Mouse (Mus musculus): ENCODE data around the gene Plekha1. TPM values are rescaled to one million over a fixed set of nuclear protein-coding genes. Genes with fewer than 3 reads are reported as not detected.

Plekha1 gene
- total RNA-seq, 1 experiment from 2014 or later: 25.6 TPM

GRCm38 (mm10) chr7:130918260-130918659 is 52.7 kb downstream of the Plekha1 start:
- no peak for DNase-seq

- DNase-seq: peak; percentile 81
These were observed 57.6 kb downstream of the Plekha1 start for GRCm38 (mm10) chr7:130922981-130923731.

GRCm38 (mm10) chr7:130930401-130930800 is 64.8 kb downstream of the Plekha1 start:
- DNase-seq: no peak

- DNase-seq: no peak
These were observed 67.4 kb downstream of the Plekha1 start for GRCm38 (mm10) chr7:130932921-130933320.

- no peak for DNase-seq
These were observed 69.1 kb downstream of the Plekha1 start for GRCm38 (mm10) chr7:130934654-130935053.

GRCm38 (mm10) chr7:130935421-130935792 is 69.9 kb downstream of the Plekha1 start:
- peak; percentile 46 for DNase-seq

- peak; percentile 92 for DNase-seq
These were observed 70.4 kb downstream of the Plekha1 start, which contains the start of gene Htra1 for GRCm38 (mm10) chr7:130935793-130936471. Gene Htra1 (plus strand): TSS chr7:130936111.

GRCm38 (mm10) chr7:130936472-130936951 is 71.0 kb downstream of the Plekha1 start:
- DNase-seq: peak; percentile 72

GRCm38 (mm10) chr7:130937266-130937841 is 71.8 kb downstream of the Plekha1 start:
- DNase-seq: peak; percentile 15

GRCm38 (mm10) chr7:130938005-130938404 is 72.4 kb downstream of the Plekha1 start:
- peak; percentile 9 for DNase-seq

- DNase-seq: peak; percentile 11
These were observed 73.3 kb downstream of the Plekha1 start for GRCm38 (mm10) chr7:130938896-130939295.

- DNase-seq: peak; percentile 33
These were observed 75.2 kb downstream of the Plekha1 start for GRCm38 (mm10) chr7:130940733-130941132.

GRCm38 (mm10) chr7:130943280-130943895 is 77.8 kb downstream of the Plekha1 start:
- no peak for DNase-seq

- no peak for DNase-seq
These were observed 79.4 kb downstream of the Plekha1 start for GRCm38 (mm10) chr7:130944766-130945475.

GRCm38 (mm10) chr7:130945730-130946129 is 80.2 kb downstream of the Plekha1 start:
- no peak for DNase-seq

GRCm38 (mm10) chr7:130946303-130946702 is 80.7 kb downstream of the Plekha1 start:
- no peak for DNase-seq

- peak; percentile 43 for DNase-seq
These were observed 83.1 kb downstream of the Plekha1 start for GRCm38 (mm10) chr7:130948563-130949208.

- peak; percentile 67 for DNase-seq
These were observed 83.8 kb downstream of the Plekha1 start for GRCm38 (mm10) chr7:130949331-130949751.

- DNase-seq: no peak
These were observed 84.9 kb downstream of the Plekha1 start for GRCm38 (mm10) chr7:130950482-130950881.

- DNase-seq: no peak
These were observed 85.4 kb downstream of the Plekha1 start for GRCm38 (mm10) chr7:130951004-130951403.

- DNase-seq: no peak
These were observed 87.8 kb downstream of the Plekha1 start for GRCm38 (mm10) chr7:130953376-130953775.

Data from adrenal gland, postnatal 14 days (tissue).